Mouse (Mus musculus) stomach, embryonic 16.5 days (tissue): ENCODE measurements around the gene H2afy2. TPM values are rescaled to one million over a fixed set of nuclear protein-coding genes. Genes with fewer than 3 reads are reported as not detected.

Experiments used
- ATAC-seq: fragments of 200-750 bp; cut with Nextera tagmentation; 2 replicates; pipeline ENCODE4 v1.8.0; 2017; ENCODE audit warnings: moderate number of reproducible peaks, moderate TSS enrichment; ENCODE audit not compliant: insufficient read depth, low FRiP score
- H3K27ac ChIP-seq: fragments of 300-500 bp; sonication (generic); 2 replicates; pipeline ENCODE4 v1.5.1; 2014; ENCODE audit warnings: low read length
- H3K27me3 ChIP-seq: fragments of 300-500 bp; sonication (generic); 2 replicates; pipeline ENCODE4 v1.6.1; 2014; ENCODE audit warnings: low read length, control low read depth, mixed read lengths; ENCODE audit not compliant: control insufficient read depth, insufficient read depth
- H3K36me3 ChIP-seq: fragments of 300-500 bp; sonication (generic); 2 replicates; pipeline ENCODE4 v1.6.1; 2014; ENCODE audit warnings: low read length; ENCODE audit not compliant: control insufficient read depth, insufficient read depth
- H3K4me1 ChIP-seq: fragments of 300-500 bp; sonication (generic); 2 replicates; pipeline ENCODE4 v1.6.1; 2014; ENCODE audit warnings: low read length, control low read depth, mixed read lengths; ENCODE audit not compliant: control insufficient read depth, insufficient read depth
- H3K4me2 ChIP-seq: fragments of 300-500 bp; sonication (generic); 2 replicates; pipeline ENCODE4 v1.6.1; 2014; ENCODE audit warnings: low read depth, low read length, mixed read lengths
- H3K4me3 ChIP-seq: fragments of 300-500 bp; sonication (generic); replicated peaks from 2 replicates; pipeline ENCODE4 v1.5.1; 2014; ENCODE audit warnings: mild to moderate bottlenecking, low read length
- H3K9ac ChIP-seq: fragments of 300-500 bp; sonication (generic); 2 replicates; pipeline ENCODE4 v1.6.1; 2014; ENCODE audit warnings: low read length
- H3K9me3 ChIP-seq: fragments of 300-500 bp; sonication (generic); replicated peaks from 2 replicates; pipeline ENCODE4 v1.6.1; 2016; ENCODE audit warnings: low read length, control low read depth; ENCODE audit not compliant: control insufficient read depth
- WGBS: fragments of 180-500 bp; shearing (Covaris S2); extraction: QIAGEN DNeasy Blood & Tissue Kit; methylation state at CpG from one replicate; pipeline ENCODE4 v1.1.7; 2014; 5-methylcytosine and 5-hydroxymethylcytosine counted together
- polyA plus RNA-seq: library from polyadenylated mRNA; unstranded; fragments of >200 nt; fragmentation: Nextera tagmentation; extraction: Ambion mirVana; gene quantifications from 2 replicates; pipeline ENCODE4 v1.2.1, GENCODE M21; 2015

H2afy2 gene
- polyA plus RNA-seq, 1 experiment from 2014 or later: 86.3 TPM

DNA sequence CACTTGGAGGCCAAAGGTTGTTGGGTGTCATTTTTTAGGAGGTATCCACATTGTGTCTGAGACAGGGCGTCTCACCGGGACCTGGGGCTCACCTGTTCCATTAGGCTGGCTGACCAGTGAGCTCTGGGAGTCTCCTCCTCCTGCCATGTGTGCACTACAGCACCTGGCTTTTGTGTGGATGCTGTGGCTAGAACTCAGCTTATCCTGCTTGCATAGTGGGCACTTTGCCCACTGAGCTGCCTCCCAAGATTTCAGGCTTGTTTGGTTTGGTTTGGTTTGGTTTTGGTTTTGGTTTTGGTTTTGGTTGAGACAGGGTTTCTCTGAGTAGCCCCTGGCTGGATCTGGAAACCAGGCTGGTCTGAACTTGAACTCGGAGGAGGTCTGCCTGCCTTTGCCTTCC, 61.7 kb downstream of the H2afy2 start:
- H3K9ac ChIP-seq: no peak overlapping the region
- WGBS: 75% methylated on average over 3 of the region's 3 CpGs
- H3K27me3 ChIP-seq: no peaks in the 10 kb centered on the region
- H3K36me3 ChIP-seq: no peaks in the 10 kb centered on the region
- no peak overlapping the region for H3K27ac ChIP-seq
- H3K4me1 ChIP-seq: no peaks in the 10 kb centered on the region
- no peak overlapping the region for H3K4me2 ChIP-seq
- H3K4me3 ChIP-seq: no peak overlapping the region
- H3K9me3 ChIP-seq: no peaks in the 10 kb centered on the region
- no peak for ATAC-seq

DNA sequence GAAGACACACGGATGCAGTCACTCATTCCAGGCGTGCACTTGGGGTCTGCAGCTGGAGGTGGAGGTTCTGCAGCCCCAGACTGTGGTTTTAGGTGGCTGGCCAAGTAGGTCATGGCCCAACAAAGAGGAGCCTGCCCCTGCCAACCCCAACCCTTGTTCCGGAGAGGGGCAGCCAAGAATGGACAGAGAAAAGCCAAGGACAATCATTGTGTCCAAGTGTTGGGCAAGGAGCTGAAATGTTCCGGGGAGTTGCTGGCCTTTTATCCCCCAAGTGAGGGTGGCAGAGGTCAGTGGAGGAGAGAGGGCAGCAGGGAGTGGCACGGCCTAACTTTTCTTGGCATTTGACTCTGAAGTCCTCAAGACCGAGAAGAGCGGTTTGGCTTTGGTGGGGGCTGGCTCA, 63.6 kb downstream of the H2afy2 start:
- Histone ChIP-seq H3K36me3 (no peaks in the 10 kb centered on the region), H3K4me1 (peaks cover 7% of the 10 kb centered on the region), H3K4me3 (no peak overlapping the region), H3K9me3 (no peaks in the 10 kb centered on the region), H3K27ac (no peak overlapping the region), H3K27me3 (no peaks in the 10 kb centered on the region), H3K4me2 (no peak overlapping the region), H3K9ac (no peak overlapping the region)
- 81% methylated on average over 7 of the region's 7 CpGs for WGBS
- ATAC-seq: no peak

DNA sequence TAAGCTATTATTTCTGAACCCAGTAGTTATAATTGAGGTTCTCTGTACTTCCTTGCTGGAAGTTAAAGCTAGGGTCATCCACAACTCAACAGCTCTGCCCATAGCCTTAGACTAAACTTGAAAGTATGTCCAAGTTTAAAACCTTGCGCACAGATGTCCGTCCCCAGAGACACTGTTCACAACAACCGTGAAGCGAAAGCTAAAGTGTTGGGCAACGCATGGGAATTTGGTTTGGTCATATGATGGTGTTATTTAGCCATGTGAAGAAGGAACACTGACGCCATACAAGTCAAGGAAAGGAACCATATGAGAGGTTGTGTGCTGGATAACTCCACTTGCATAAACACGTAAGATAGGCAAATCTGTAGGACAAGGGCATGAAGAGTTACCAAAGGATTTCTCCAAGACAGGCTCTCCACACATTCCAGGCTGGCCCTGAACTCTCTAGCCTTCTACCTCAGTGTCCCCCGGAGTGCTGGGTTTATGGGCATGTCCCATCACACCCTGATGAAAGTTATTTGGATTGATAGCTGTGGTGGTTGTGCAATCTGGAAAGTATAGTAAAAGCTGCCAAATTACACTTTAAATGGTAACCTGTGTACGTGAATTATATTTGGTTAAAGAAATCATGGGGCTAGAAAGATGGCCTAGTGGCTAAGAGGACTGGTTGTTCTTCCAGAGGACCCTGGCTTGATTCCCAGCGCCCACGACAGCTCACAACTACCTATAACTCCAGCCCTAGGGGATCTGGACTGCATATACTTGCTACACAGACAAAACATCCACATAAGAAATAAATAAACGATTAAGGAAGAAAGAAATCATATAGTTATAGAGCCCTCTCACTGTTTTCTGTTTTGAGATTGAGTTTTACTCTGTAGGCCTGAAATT, 66.3 kb downstream of the H2afy2 start:
- Histone ChIP-seq H3K36me3 (no peaks in the 10 kb centered on the region), H3K4me1 (peaks cover 11% of the 10 kb centered on the region), H3K9ac (no peak overlapping the region), H3K4me3 (no peak overlapping the region), H3K27me3 (no peaks in the 10 kb centered on the region), H3K4me2 (no peak overlapping the region), H3K27ac (no peak overlapping the region), H3K9me3 (no peaks in the 10 kb centered on the region)
- 88% methylated on average over 12 of the region's 12 CpGs for WGBS
- ATAC-seq: no peak

DNA sequence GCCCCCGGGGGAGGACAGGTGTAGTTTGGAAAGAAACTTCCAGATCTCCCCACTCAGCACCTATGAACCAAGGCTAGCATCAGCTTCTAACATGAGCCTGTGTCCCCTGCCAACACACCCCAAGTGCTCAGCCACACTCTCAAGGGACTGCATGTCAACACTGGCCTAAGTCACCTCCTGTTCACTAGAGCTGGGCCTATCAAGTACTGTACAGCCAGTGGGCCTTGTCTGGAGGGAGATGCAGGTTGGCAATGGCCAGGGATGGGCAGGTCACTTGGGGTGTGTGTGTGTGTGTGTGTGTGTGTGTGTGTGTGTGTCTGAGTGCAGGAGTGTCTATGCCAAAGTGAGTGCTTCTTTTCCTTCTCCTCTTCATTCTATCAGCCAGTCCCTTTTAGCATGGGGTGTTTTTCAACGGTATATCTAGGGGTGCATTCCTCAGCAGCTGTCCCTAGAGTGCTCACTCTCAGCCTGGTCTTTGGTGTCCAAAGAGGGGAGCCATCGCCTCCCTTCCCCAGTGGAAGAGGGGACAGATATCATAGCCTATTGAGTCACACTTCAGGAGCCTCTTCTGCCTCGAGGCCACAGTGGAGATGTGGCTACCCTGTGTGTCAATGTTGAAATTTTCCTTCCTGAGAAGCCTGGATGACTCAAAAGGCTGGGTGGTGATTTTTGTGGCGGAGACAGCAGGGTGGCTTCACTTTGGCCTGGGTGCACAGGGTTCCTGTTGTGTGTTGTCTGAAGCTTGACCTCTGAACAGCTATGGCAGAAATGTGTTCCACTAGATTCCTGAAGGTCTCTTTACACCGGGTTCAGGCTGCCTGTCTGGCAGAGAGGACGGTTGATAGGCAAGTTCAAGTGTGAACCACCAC, 67.7 kb downstream of the H2afy2 start:
- peak overlapping the region; percentile 75 for H3K9ac ChIP-seq
- 68% methylated on average over 7 of the region's 7 CpGs for WGBS
- H3K27ac ChIP-seq: no peak overlapping the region

DNA sequence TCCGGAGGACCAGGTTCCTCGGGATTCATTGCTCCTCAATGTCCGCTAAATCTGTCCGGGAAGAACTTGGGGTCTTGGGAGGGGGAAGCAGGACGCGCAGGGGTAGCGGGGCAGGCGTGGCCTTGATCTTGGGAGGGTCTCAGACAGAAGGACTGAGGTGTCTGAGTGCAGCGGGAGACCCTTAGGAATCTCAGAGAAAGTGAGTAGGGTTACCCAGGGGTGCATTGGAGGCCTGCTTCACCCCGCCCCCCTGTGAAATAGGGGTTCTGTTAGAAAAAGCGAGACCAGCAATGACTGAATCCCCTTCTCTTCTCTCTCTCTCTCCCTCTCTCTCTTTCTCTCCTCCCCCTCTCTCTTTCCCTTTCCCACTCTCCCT, 68.5 kb downstream of the H2afy2 start:
- peak overlapping the region; percentile 95 for H3K4me2 ChIP-seq
- no peaks in the 10 kb centered on the region for H3K27me3 ChIP-seq
- peak overlapping the region; percentile 69 for H3K4me3 ChIP-seq
- no peaks in the 10 kb centered on the region for H3K9me3 ChIP-seq
- 0 out of 2 replicates have a peak overlapping the region, but pooled peaks have one; percentile 14 for H3K27ac ChIP-seq
- H3K4me1 ChIP-seq: peaks cover 11% of the 10 kb centered on the region
- peak; percentile 23; the same call in 1 of the 2 replicates for ATAC-seq
- peak overlapping the region; percentile 75 for H3K9ac ChIP-seq
- H3K36me3 ChIP-seq: no peaks in the 10 kb centered on the region
- 3% methylated on average over 11 of the region's 11 CpGs for WGBS

More for the DNA sequence above, 67.7 kb downstream of the H2afy2 start:
- Histone ChIP-seq H3K4me3 (peak overlapping the region; percentile 69; the same call in 1 of the 2 replicates), H3K4me1 (peaks cover 11% of the 10 kb centered on the region), H3K36me3 (no peaks in the 10 kb centered on the region), H3K27me3 (no peaks in the 10 kb centered on the region), H3K4me2 (peak overlapping the region; percentile 95), H3K9me3 (no peaks in the 10 kb centered on the region)
- no peak for ATAC-seq

DNA sequence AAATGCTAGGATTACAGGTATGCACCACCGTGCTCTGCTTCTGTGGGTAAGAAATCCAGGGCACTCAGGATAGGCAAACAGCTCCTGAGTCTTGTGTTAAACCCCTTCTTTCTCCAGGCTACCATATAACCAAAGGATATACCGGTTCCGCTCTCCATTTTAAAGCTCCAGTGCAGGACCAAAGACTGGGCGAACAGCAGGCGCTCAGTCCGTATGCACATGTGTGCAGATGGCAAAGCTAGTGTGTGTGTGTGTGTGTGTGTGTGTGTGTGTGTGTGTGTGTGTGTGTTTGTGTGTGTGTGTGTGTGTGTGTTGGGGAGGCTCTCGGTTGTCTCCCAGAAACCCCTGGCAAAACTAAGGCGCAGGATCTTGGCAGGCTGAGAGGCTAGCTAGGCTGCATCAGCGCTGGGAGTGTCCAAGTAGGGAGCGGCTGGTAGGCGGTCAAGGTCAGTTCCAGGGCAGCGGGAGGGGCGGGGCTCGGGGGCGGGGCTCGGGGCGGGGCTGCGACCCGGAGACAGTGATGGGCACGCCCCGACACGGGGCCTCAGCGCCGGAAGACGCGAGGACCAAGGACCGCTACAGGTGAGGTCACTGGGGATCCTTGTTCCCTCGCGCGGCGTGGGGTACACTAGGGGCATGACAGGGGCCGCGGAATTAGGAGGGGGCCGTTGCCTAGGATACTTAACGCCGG, 69.0 kb downstream of the H2afy2 start, which contains the start of gene Aifm2:
Aifm2 (plus strand) TSS at position 493 of the 691 bp plus-strand sequence.
- H3K4me3 ChIP-seq: peak within 1 kb of the TSS; percentile 69
- no peaks in the 10 kb centered on the region for H3K9me3 ChIP-seq
- ATAC-seq: peak; percentile 94
- peak within 1 kb of the TSS; percentile 95 for H3K4me2 ChIP-seq
- H3K9ac ChIP-seq: peak within 1 kb of the TSS; percentile 75
- H3K27me3 ChIP-seq: no peaks in the 10 kb centered on the region
- H3K27ac ChIP-seq: peak within 1 kb of the TSS; percentile 60
- H3K36me3 ChIP-seq: no peaks in the 10 kb centered on the region
- H3K4me1 ChIP-seq: peaks cover 11% of the 10 kb centered on the region
- WGBS: 9% methylated on average over 36 of the region's 36 CpGs

DNA sequence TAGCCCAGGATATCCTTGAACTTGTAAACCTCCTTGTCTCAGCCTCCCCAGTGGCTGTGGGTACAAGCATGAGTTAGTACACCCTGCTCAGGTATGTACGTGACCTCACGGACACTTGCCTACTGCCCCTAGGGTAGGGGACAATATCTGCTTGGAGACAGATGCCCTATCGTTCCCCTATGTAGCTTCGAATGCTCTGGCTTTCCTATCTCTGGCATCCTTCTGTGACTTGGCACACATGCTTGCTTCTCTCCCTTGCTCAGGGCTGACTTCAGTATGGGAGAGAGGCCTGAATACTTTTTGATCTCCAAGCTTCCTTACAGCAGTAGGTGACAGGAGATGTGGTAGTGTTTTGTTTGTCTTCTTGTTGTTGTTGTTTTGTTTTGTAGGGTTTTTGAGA, 69.8 kb downstream of the H2afy2 start:
- Histone ChIP-seq H3K4me2 (no peak overlapping the region), H3K36me3 (no peaks in the 10 kb centered on the region), H3K27me3 (no peaks in the 10 kb centered on the region), H3K27ac (no peak overlapping the region), H3K4me3 (no peak overlapping the region), H3K9ac (no peak overlapping the region), H3K4me1 (peaks cover 11% of the 10 kb centered on the region), H3K9me3 (no peaks in the 10 kb centered on the region)
- WGBS: 86% methylated on average over 4 of the region's 4 CpGs
- no peak for ATAC-seq

DNA sequence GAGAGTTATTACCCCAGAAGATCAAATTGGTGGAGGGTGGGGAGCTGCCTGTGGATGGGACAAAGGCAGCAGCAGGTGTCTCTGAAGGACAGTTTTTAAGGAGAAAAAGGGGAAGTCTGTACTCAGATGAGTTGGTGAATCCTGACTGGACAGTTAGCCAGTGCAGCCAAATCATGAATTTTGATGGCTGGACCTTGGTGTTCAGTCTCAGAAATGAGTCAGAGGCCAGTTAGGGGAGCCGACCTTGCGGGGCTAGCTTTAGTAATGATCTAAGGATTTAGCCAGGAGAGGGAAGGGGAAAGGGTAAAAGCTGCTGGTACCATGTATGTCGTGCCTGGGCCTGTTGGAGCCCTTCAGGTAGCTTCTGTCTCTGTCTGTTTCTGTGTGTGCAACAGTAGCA, 70.3 kb downstream of the H2afy2 start:
- H3K27me3 ChIP-seq: no peaks in the 10 kb centered on the region
- peaks cover 11% of the 10 kb centered on the region for H3K4me1 ChIP-seq
- ATAC-seq: no peak
- H3K9me3 ChIP-seq: no peaks in the 10 kb centered on the region
- no peak overlapping the region for H3K4me2 ChIP-seq
- no peaks in the 10 kb centered on the region for H3K36me3 ChIP-seq
- H3K9ac ChIP-seq: no peak overlapping the region
- 64% methylated on average over 3 of the region's 3 CpGs for WGBS
- H3K27ac ChIP-seq: no peak overlapping the region
- no peak overlapping the region for H3K4me3 ChIP-seq
